Mouse (Mus musculus) cerebellum, adult 2 months (tissue): ENCODE results near the gene Wasf1. TPM values are rescaled to one million over a fixed set of nuclear protein-coding genes. Genes with fewer than 3 reads are reported as not detected.

ENCODE experiments used
- DNase-seq, 2 experiments: peaks; one replicate each; pipeline ENCODE4 v3.0.0; 2021
- H3K27ac ChIP-seq: fragments of 200-500 bp; 2 replicates; pipeline ENCODE4 v1.5.1; 2012; ENCODE audit warnings: low read length, control low read depth, inconsistent platforms; ENCODE audit not compliant: insufficient read depth
- H3K27me3 ChIP-seq: fragments of 200-500 bp; 2 replicates; pipeline ENCODE4 v1.6.1; 2012; ENCODE audit warnings: inconsistent platforms, mild to moderate bottlenecking, low read length, moderate library complexity; ENCODE audit not compliant: control insufficient read depth, insufficient read depth
- H3K4me1 ChIP-seq: fragments of 200-500 bp; 2 replicates; pipeline ENCODE4 v1.6.1; 2011; ENCODE audit warnings: low read length; ENCODE audit not compliant: control insufficient read depth, insufficient read depth
- H3K4me3 ChIP-seq: fragments of 200-500 bp; replicated peaks from 2 replicates; pipeline ENCODE3; 2011; ENCODE audit warnings: mild to moderate bottlenecking, low read depth, low read length, control low read depth; ENCODE audit not compliant: insufficient read depth
- CTCF ChIP-seq: fragments of 200-500 bp; IDR thresholded peaks from 2 replicates; pipeline ENCODE4 v1.5.1; 2011; ENCODE audit warnings: low read depth, mild to moderate bottlenecking, control low read depth, low read length, moderate library complexity, borderline replicate concordance; ENCODE audit not compliant: insufficient read depth
- POLR2A ChIP-seq: fragments of 200-500 bp; IDR thresholded peaks from 2 replicates; pipeline ENCODE4 v1.6.1; 2011; ENCODE audit warnings: low read length, control low read depth, borderline replicate concordance; ENCODE audit not compliant: insufficient read depth
- WGBS: fragments of 180-500 bp; shearing (Covaris S2); methylation state at CpG from one replicate; pipeline ENCODE4 v1.1.7; 2018; 5-methylcytosine and 5-hydroxymethylcytosine counted together
- polyA plus RNA-seq: library from polyadenylated mRNA; depleted of rRNA; stranded (reverse); fragments of >200 nt; gene quantifications from 2 replicates; pipeline ENCODE4 v1.2.3, GENCODE M21; 2012; rRNA removed

The Wasf1 gene
- 53.7 and 61.1 TPM in 2 replicates for polyA plus RNA-seq

GRCm38 (mm10) chr10:40882831-40883643 is at the start of gene Wasf1, which contains the start of gene Cdc40:
Wasf1 (plus strand) TSS chr10:40883475.
Cdc40 (minus strand) TSS chr10:40883311.
- Histone ChIP-seq H3K27ac (peak within 1 kb of the TSS; percentile 98), H3K4me1 (peaks cover 6% of the 10 kb centered on the region; the same call in 1 of the 2 replicates), H3K4me3 (peak within 1 kb of the TSS; percentile 79), H3K27me3 (no peaks in the 10 kb centered on the region)
- DNase-seq: peak; percentile 99
- peak; percentile 72; the same call in 1 of the 2 replicates for TF ChIP-seq POLR2A
- TF ChIP-seq CTCF: no peak
- WGBS: under 1% methylated on average over 44 of the region's 44 CpGs

DNA sequence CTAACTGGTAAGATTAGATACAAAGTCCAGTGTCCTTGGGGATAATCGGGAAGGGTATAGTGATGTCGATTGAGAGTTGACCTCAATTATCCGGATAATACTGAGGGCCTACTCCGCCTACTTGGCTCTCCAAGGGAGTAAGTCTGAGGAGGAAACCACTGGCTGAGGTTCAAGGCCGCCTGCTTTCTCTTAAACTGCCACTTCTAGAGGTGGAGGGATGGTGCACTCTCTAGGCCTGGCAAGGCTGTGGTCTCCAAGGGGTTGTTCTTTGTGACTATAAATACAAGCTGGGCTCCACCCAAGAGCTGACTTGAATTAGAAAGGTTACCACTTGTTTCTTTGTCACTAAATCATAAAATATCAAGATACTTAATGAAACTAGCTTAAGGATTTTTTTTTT is 43.2 kb upstream of the Wasf1 start:
- no peak overlapping the region for H3K27ac ChIP-seq
- 41% methylated on average over 5 of the region's 5 CpGs for WGBS
- TF ChIP-seq CTCF: no peak

GRCm38 (mm10) chr10:40843841-40844240 is 39.4 kb upstream of the Wasf1 start:
- no peak for DNase-seq
- Histone ChIP-seq H3K27me3 (no peaks in the 10 kb centered on the region), H3K4me1 (peaks cover 32% of the 10 kb centered on the region), H3K4me3 (no peak overlapping the region), H3K27ac (no peak overlapping the region)
- 68% methylated on average over 5 of the region's 5 CpGs for WGBS
- no peak for TF ChIP-seq CTCF
- no peak for TF ChIP-seq POLR2A

More for the DNA sequence above, 43.2 kb upstream of the Wasf1 start:
- no peak overlapping the region for H3K4me3 ChIP-seq
- DNase-seq: peak in 1 of 2 experiments; percentile 34
- no peaks in the 10 kb centered on the region for H3K27me3 ChIP-seq
- H3K4me1 ChIP-seq: peaks cover 8% of the 10 kb centered on the region

DNA sequence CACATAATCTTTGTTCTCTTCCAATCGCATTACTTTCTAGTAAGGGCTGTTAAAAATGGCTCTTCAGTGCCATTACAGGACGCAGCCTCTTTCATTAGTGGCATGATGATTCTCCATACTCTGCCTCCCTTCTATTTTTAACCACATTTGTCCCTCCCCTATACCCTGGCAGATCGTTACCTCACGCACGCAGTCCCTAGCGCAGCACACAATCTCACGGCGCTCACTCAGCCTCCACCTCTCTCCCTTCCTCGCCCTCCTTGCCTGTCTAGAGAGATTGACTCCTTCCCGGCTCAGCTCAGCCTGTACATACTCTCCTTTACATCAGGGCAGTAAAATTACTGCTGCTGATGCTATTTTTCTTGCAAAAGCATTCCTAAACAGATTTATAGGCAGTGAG is 38.7 kb upstream of the Wasf1 start:
- TF ChIP-seq POLR2A: no peak
- no peak for TF ChIP-seq CTCF
- Histone ChIP-seq H3K4me1 (peaks cover 32% of the 10 kb centered on the region), H3K4me3 (no peak overlapping the region), H3K27ac (0 out of 2 replicates have a peak overlapping the region, but pooled peaks have one; percentile 40), H3K27me3 (no peaks in the 10 kb centered on the region)
- no peak for DNase-seq
- WGBS: 80% methylated on average over 10 of the region's 10 CpGs

- 16% methylated on average over 6 of the region's 6 CpGs for WGBS
- Histone ChIP-seq H3K27ac (peak overlapping the region; percentile 12), H3K4me1 (peaks cover 34% of the 10 kb centered on the region), H3K4me3 (no peak overlapping the region), H3K27me3 (no peaks in the 10 kb centered on the region)
- no peak for TF ChIP-seq POLR2A
- no peak for TF ChIP-seq CTCF
- peak; percentile 61 to 73 for DNase-seq
Observed at GRCm38 (mm10) chr10:40845626-40846025, 37.6 kb upstream of the Wasf1 start.

DNA sequence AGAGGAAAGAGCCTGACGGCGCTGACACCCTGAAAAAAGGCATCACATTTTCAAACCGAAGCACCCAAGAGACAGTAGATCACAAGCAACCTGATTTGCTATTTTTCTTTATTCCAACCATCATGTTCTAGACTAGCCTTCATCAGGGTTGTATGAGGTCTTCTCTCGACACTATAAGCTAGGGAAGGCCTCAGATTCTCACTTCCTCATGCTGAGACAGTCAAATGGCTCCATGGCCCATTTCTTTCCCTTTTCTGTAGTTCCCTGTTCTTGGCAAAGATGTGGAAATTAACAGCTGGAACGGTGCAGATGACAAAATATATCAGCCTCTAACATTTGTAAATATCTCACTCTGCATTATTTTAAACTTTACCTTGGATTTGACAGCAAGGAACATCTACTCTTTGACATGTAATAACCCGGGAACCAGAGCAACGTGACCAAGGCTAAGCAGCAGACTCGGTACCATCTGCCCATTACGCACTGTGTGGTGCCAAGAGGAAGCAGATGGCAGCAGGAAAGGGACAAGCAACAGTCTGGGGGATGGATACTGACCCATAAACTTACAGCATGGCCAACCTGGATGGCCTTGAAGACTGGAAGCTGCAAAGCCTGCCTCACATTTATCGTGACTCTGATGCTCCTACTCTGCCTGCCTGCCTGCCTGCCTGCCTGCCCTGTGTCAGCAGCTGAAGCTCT is 36.0 kb upstream of the Wasf1 start:
- Histone ChIP-seq H3K4me1 (peaks cover 33% of the 10 kb centered on the region), H3K27me3 (no peaks in the 10 kb centered on the region), H3K4me3 (no peak overlapping the region), H3K27ac (peak overlapping the region; percentile 98)
- peak; percentile 86 to 94 for DNase-seq
- 25% methylated on average over 10 of the region's 10 CpGs for WGBS
- TF ChIP-seq POLR2A: 0 out of 2 replicates have a peak, but pooled peaks have one; percentile 27
- TF ChIP-seq CTCF: no peak

GRCm38 (mm10) chr10:40850644-40851043 is 32.6 kb upstream of the Wasf1 start:
- no peaks in the 10 kb centered on the region for H3K27me3 ChIP-seq
- H3K27ac ChIP-seq: no peak overlapping the region
- no peak for DNase-seq
- TF ChIP-seq POLR2A (no peak), CTCF (no peak)
- peaks cover 38% of the 10 kb centered on the region for H3K4me1 ChIP-seq
- no peak overlapping the region for H3K4me3 ChIP-seq
- 91% methylated on average over 2 of the region's 2 CpGs for WGBS
